Mouse (Mus musculus) limb, embryonic 14.5 days (tissue): Measurements from ENCODE around the gene Abl1. TPM values are rescaled to one million over a fixed set of nuclear protein-coding genes. Genes with fewer than 3 reads are reported as not detected.

Source experiments
- ATAC-seq: fragments of 200-750 bp; cut with Nextera tagmentation; 2 replicates; pipeline ENCODE4 v1.8.0; 2017; ENCODE audit warnings: low read depth, moderate number of reproducible peaks, moderate TSS enrichment; ENCODE audit not compliant: low FRiP score
- DNase-seq: peaks from one replicate; pipeline ENCODE4 v3.0.0-alpha.2; 2015; ENCODE audit warnings: low spot score
- H3K27ac ChIP-seq: fragments of 300-500 bp; sonication (generic); replicated peaks from 2 replicates; pipeline ENCODE4 v1.5.1; 2014; ENCODE audit warnings: low read depth, mild to moderate bottlenecking, low read length, moderate library complexity, mixed read lengths
- H3K27me3 ChIP-seq: fragments of 300-500 bp; sonication (generic); 2 replicates; pipeline ENCODE4 v1.6.1; 2014; ENCODE audit warnings: low read length, mixed read lengths; ENCODE audit not compliant: control insufficient read depth, insufficient read depth
- H3K36me3 ChIP-seq: fragments of 300-500 bp; sonication (generic); 2 replicates; pipeline ENCODE4 v1.6.1; 2014; ENCODE audit warnings: mild to moderate bottlenecking, low read length, moderate library complexity, mixed read lengths; ENCODE audit not compliant: control insufficient read depth, insufficient read depth
- H3K4me1 ChIP-seq: fragments of 300-500 bp; sonication (generic); 2 replicates; pipeline ENCODE4 v1.6.1; 2014; ENCODE audit warnings: antibody characterized with exemption, low read length, mixed read lengths; ENCODE audit not compliant: control insufficient read depth, insufficient read depth
- H3K4me2 ChIP-seq: fragments of 300-500 bp; sonication (generic); replicated peaks from 2 replicates; pipeline ENCODE4 v1.6.1; 2014; ENCODE audit warnings: low read depth, mild to moderate bottlenecking, low read length, moderate library complexity; ENCODE audit not compliant: severe bottlenecking
- H3K4me3 ChIP-seq: fragments of 300-500 bp; sonication (generic); replicated peaks from 2 replicates; pipeline ENCODE4 v1.5.1; 2014; ENCODE audit warnings: low read length
- H3K9ac ChIP-seq: fragments of 300-500 bp; sonication (generic); 2 replicates; pipeline ENCODE4 v1.6.1; 2014; ENCODE audit warnings: mild to moderate bottlenecking, low read depth, low read length, moderate library complexity; ENCODE audit not compliant: severe bottlenecking
- H3K9me3 ChIP-seq: fragments of 300-500 bp; sonication (generic); 2 replicates; pipeline ENCODE4 v1.6.1; 2016; ENCODE audit warnings: low read length; ENCODE audit not compliant: control insufficient read depth
- POLR2A ChIP-seq: fragments of 200-500 bp; IDR thresholded peaks from 2 replicates; pipeline ENCODE4 v1.8.0; 2012; ENCODE audit warnings: inconsistent platforms, mild to moderate bottlenecking, moderate library complexity, borderline replicate concordance; ENCODE audit not compliant: insufficient read depth, insufficient read length; ENCODE audit errors: extremely low read depth
- WGBS: fragments of 180-500 bp; shearing (Covaris S2); extraction: QIAGEN DNeasy Blood & Tissue Kit; methylation state at CpG from one replicate; pipeline ENCODE4 v1.1.7; 2014; 5-methylcytosine and 5-hydroxymethylcytosine counted together
- polyA plus RNA-seq, 2 experiments: library from polyadenylated mRNA; depleted of rRNA in 1 of 2; stranded (reverse) in 1 of 2; unstranded in 1 of 2; fragments of >200 nt; fragmentation: Nextera tagmentation in 1 of 2; extraction: Ambion mirVana in 1 of 2; gene quantifications; 2 replicates each; pipeline versions ENCODE4 v1.2.1 to v1.2.3; 2012 to 2014

Gene Abl1
- polyA plus RNA-seq, 2 experiments = 49.0 to 104 TPM

- peaks cover 39% of the 10 kb centered on the region for H3K27me3 ChIP-seq
- 15% methylated on average over 6 of the region's 6 CpGs for WGBS
- no peak overlapping the region for H3K27ac ChIP-seq
- H3K4me2 ChIP-seq = no peak overlapping the region
- no peaks in the 10 kb centered on the region for H3K36me3 ChIP-seq
- H3K4me3 ChIP-seq = no peak overlapping the region
- peaks cover 14% of the 10 kb centered on the region for H3K4me1 ChIP-seq
- TF ChIP-seq POLR2A = no peak
- no peak overlapping the region for H3K9ac ChIP-seq
- ATAC-seq (no peak), DNase-seq (peak; percentile 27)
- H3K9me3 ChIP-seq = no peaks in the 10 kb centered on the region
These were observed 159.7 kb downstream of the Abl1 start for GRCm38 (mm10) chr2:31847908-31848307.

- Histone ChIP-seq H3K4me2 (no peak overlapping the region), H3K9ac (no peak overlapping the region), H3K27ac (no peak overlapping the region), H3K36me3 (no peaks in the 10 kb centered on the region), H3K4me1 (peaks cover 14% of the 10 kb centered on the region), H3K9me3 (no peaks in the 10 kb centered on the region), H3K4me3 (no peak overlapping the region), H3K27me3 (peaks cover 22% of the 10 kb centered on the region)
- ATAC-seq = no peak
- TF ChIP-seq POLR2A = no peak
- 42% methylated on average over 12 of the region's 12 CpGs for WGBS
- no peak for DNase-seq
These were observed 162.0 kb downstream of the Abl1 start for GRCm38 (mm10) chr2:31850141-31850540.

Other genes with a start within 250 kb of the Abl1 start
- 15.4 and 17.1 TPM in 2 replicates for gene Ass1, start 218.2 kb upstream of the Abl1 start, polyA plus RNA-seq (2012; rRNA removed)
- gene Ass1, start 218.2 kb upstream of the Abl1 start, polyA plus RNA-seq (2014; fragmentation: Nextera tagmentation; extraction: Ambion mirVana) = 21.3 and 27.1 TPM in 2 replicates
- 59.4 and 63.2 TPM in 2 replicates for gene Fubp3, start 115.7 kb upstream of the Abl1 start, polyA plus RNA-seq (2012; rRNA removed)
- gene Fubp3, start 115.7 kb upstream of the Abl1 start, polyA plus RNA-seq (2014; fragmentation: Nextera tagmentation; extraction: Ambion mirVana) = 86.3 and 90.8 TPM in 2 replicates
- gene Prdm12, start 48.3 kb upstream of the Abl1 start, polyA plus RNA-seq (2012; rRNA removed) = 0.03 TPM in 1 of 2 replicates, not detected in the other
- gene Prdm12, start 48.3 kb upstream of the Abl1 start, polyA plus RNA-seq (2014; fragmentation: Nextera tagmentation; extraction: Ambion mirVana) = not detected in 2 replicates
- 43.4 and 49.7 TPM in 2 replicates for gene Exosc2, start 17.7 kb upstream of the Abl1 start, polyA plus RNA-seq (2012; rRNA removed)
- 46.6 and 47.6 TPM in 2 replicates for gene Exosc2, start 17.7 kb upstream of the Abl1 start, polyA plus RNA-seq (2014; fragmentation: Nextera tagmentation; extraction: Ambion mirVana)
- 0.12 and 0.16 TPM in 2 replicates for gene Qrfp, start 122.2 kb downstream of the Abl1 start, polyA plus RNA-seq (2012; rRNA removed)
- 0.30 TPM in 2 replicates for gene Qrfp, start 122.2 kb downstream of the Abl1 start, polyA plus RNA-seq (2014; fragmentation: Nextera tagmentation; extraction: Ambion mirVana)
- 0.34 and 0.40 TPM in 2 replicates for gene Fibcd1, start 157.6 kb downstream of the Abl1 start, polyA plus RNA-seq (2012; rRNA removed)
- 0.17 and 0.28 TPM in 2 replicates for gene Fibcd1, start 157.6 kb downstream of the Abl1 start, polyA plus RNA-seq (2014; fragmentation: Nextera tagmentation; extraction: Ambion mirVana)
- 1.1 and 1.6 TPM in 2 replicates for gene Lamc3, start 198.9 kb downstream of the Abl1 start, polyA plus RNA-seq (2012; rRNA removed)
- gene Lamc3, start 198.9 kb downstream of the Abl1 start, polyA plus RNA-seq (2014; fragmentation: Nextera tagmentation; extraction: Ambion mirVana) = 0.68 and 0.84 TPM in 2 replicates